Mouse (Mus musculus): ENCODE results near the gene Ntmt1. TPM values are rescaled to one million over a fixed set of nuclear protein-coding genes. Genes with fewer than 3 reads are reported as not detected.

The Ntmt1 gene
- total RNA-seq, 2 experiments from 2014 or later = 29.2 to 32.8 TPM

DNA sequence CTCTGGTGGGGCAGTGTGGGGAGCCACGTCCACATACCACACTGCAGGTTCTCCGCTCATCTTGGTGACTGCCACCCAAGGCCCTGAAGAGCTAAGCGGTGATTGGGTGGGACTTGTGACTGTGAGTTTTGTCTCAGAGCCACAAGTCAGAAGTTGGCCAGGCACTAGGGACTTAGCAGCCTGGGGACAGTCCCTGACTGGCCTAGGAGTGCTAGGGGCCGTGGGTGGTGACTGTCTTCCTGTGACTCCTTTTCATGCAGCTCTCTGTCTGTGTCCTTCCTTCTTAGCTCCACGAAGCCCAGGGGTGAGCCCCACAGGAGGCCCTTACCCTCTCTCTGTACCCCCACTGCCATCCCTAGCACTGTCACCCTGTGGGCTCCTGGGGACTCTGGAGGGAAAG, 12.2 kb downstream of the Ntmt1 start:
- DNase-seq (ENCODE audit: low spot score in 2 of 2) = no peak

DNA sequence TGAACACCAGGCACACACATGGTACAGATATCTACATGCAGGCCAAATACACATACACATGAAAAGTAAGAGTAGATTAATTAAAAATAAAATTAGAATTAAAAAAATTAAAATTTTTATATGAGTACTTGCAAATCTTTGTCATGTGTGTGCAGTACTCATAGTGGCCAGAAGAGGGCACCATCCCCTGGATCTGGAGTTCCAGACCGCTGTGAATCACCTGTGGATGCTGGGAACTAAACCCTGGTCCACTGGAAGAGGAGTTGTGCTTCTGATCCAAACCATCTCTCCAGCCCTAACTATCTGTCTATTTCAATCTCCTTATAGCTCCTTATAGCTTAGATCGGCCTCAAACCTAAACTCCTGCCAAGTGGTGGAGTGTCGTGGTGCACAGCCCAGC, 13.4 kb downstream of the Ntmt1 start:
- no peak for DNase-seq (ENCODE audit: low spot score in 2 of 2)

GRCm38 (mm10) chr2:30822460-30822859, 14.8 kb downstream of the Ntmt1 start:
- no peak for DNase-seq (ENCODE audit: low spot score in 2 of 2)

GRCm38 (mm10) chr2:30823385-30824153, 15.9 kb downstream of the Ntmt1 start:
- peak; percentile 44 to 75 for DNase-seq (ENCODE audit: low spot score in 2 of 2)

DNA sequence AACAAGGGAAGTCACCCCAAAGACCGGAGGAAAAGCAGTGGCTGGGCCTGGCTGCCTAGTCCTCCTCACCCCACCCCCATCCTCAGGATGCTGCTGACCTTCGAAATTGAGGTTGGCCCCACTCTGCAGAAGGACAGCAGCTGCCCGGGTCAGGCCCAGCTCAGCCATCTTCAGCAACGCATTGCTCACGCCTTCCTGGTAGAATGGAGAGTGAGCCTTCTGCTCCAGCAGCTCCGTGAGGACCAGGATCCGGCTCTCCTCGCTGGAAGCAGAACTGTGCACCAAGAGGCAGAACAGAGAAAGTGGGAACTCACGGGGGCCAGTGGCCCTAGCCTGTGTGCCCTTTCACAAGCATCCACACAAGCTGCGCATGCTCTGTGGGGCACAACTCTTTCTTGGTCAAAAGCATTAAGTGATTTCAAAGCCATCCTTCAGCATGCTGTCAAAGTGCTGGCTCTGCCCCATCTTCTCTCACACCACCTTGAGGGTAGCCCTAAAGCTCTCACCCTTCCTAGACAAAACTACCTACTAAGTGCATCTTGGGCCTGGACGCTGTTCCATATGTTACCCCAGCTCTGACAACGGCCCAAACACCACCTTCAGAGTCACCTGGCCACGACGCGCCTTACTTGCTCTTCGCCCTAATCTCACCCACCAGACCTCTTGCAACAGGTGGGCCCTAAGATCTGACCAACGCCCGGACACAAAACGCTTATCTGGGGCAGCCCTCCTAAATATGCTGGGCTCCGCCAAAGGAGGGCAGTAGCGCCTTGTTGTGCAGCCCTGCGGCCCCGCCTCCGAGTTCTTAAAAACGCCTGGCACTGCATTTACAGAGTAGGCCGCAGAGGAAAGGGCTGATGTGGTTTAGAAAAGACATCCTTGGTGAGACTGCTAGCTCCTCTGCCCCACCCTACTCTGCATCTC, 19.5 kb downstream of the Ntmt1 start:
- DNase-seq (ENCODE audit: low spot score in 2 of 2) = peak in 1 of 2 experiments; percentile 64

GRCm38 (mm10) chr2:30827749-30828475, 20.3 kb downstream of the Ntmt1 start:
- DNase-seq (ENCODE audit: low spot score in 2 of 2) = peak; percentile 95 to 97

GRCm38 (mm10) chr2:30829315-30829714, 21.7 kb downstream of the Ntmt1 start:
- DNase-seq (ENCODE audit: low spot score in 2 of 2) = no peak

DNA sequence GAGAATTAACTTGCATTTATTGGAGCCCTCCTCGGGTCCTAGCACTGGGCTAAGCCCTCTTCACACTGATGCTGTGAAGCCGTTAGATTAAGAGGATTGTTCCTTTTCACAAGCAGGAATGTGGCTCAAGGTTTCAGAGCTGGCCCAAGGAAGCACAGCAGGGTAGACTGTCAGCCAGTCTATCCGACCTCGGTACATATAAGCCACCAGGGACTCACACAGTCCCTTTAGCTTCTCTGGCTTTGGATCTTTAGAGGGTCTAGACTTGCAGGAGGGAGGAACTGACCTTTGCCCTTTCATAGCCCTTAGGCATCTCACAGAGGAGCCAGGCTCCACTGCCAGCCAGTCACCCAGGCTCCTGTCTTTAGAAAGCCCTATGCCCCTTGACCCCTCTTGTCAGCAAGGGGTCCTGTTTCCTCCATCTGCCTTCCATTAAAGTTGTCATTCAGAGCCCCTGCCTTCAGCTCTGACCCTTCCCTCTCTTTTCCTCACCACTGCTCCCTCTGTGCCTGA, 22.7 kb downstream of the Ntmt1 start, which contains the start of gene Asb6:
Gene Asb6, minus strand, starts transcription at position 51 of the 513 bp plus-strand sequence.
- no peak for DNase-seq (ENCODE audit: low spot score in 2 of 2)

GRCm38 (mm10) chr2:30833644-30834043, 26.0 kb downstream of the Ntmt1 start:
- no peak for DNase-seq (ENCODE audit: low spot score in 2 of 2)

DNA sequence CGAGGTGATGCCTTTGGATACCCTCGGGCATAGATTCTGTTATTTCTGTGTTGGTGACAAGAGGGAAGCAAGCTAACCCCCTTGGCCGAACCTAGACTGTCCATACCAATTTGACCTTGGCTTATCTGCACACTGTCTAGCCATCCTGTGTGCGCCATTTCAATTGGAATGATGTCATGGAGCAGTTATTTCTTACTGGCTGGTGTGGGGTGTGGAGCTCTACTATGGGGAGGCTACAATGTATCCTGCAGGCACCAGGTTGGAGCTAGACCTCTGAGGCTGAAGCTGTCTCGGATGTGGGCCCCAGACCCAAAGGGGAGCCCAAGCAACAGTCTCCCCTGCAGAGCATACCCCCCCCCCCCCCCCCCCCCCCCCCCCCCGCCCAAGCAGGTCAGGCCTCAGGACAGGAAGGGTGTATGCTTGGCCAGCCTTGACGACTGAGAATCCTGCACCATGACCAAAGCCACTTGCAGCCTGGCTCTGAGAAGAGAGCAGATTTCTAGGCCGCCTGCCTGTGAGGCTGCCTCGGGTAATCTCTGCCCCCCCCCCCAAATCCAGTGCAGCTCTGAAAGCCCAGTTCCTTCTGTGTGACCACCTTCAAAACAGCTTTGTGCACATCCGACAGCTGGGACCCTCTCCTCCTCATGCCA, 26.9 kb downstream of the Ntmt1 start, which contains the start of gene Prrx2:
Gene Prrx2, plus strand, starts transcription at position 600 of the 650 bp plus-strand sequence.
- no peak for DNase-seq (ENCODE audit: low spot score in 2 of 2)

- no peak for DNase-seq (ENCODE audit: low spot score in 2 of 2)
Observed at GRCm38 (mm10) chr2:30836238-30836990, 28.8 kb downstream of the Ntmt1 start.

GRCm38 (mm10) chr2:30842615-30843014, 35.0 kb downstream of the Ntmt1 start:
- no peak for DNase-seq (ENCODE audit: low spot score in 2 of 2)

GRCm38 (mm10) chr2:30845152-30846070, 37.8 kb downstream of the Ntmt1 start:
- peak in 1 of 2 experiments; percentile 54 for DNase-seq (ENCODE audit: low spot score in 2 of 2)

DNA sequence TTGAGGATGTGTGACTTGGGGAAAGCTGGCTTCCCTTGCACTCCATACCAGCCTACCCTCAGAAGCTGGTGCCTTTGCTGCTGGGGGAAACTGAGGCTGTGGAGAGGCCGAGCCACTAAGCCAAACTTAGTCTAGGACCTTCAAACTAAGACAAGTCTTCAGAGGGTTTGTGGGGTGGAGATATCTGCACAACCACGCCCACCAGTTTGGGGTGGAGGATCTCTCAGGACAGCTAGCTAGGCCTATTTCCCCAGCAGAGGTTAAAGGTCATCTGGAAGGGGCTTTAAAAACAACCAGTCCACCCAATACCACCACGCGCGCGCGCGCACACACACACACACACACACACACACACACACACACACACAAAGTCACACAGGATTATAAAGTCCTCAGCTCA, 38.6 kb downstream of the Ntmt1 start:
- no peak for DNase-seq (ENCODE audit: low spot score in 2 of 2)

DNA sequence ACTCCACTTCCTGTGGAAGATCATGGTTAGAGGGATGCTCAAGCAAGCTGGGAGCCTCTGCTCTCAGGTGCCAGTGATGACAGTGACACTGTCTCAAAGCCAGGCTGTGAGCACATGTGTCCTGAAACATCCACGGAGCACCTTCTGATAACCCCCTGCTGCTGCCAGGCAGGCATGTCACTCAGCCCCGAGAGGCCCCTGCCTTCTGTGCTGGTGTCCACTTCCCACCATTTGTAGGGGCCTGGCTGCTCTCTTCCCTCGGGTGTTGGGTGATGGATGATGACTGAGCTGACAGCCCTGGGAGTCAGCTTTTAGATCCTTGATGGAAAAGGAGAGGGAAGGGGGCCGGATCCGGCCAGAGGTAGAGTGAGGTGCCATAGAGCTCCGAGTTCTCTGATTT, 39.1 kb downstream of the Ntmt1 start:
- no peak for DNase-seq (ENCODE audit: low spot score in 2 of 2)

DNA sequence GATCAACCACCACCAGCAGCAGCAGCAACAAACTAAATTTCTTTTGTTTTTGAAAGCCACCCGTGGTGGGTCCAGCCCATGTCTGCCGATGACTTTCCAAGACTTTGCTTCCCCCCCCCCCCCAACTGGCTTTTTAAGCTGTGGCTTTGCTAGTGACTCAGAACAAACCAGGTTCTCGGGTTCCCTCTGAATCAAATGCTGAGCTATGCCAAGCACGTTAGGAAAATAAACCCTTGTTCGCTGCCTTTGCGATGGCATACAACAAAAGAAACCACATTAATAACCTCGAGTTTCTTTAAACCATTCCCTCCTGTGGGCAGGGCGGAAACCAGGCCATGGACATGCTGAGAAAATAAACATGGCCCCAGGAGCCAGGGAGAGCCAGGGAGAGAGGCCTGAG, 40.6 kb downstream of the Ntmt1 start:
- DNase-seq (ENCODE audit: low spot score in 2 of 2) = no peak

- DNase-seq (ENCODE audit: low spot score in 2 of 2) = no peak
Observed at GRCm38 (mm10) chr2:30850581-30850980, 43.0 kb downstream of the Ntmt1 start.

GRCm38 (mm10) chr2:30852771-30853313, 45.2 kb downstream of the Ntmt1 start:
- DNase-seq (ENCODE audit: low spot score in 2 of 2) = no peak
